Mouse (Mus musculus) ovary, postnatal 36 days (tissue): ENCODE results near the gene Aamp.
"Not testable (repeated sequence)": the region's sequence is repeated elsewhere in the genome, so short reads cannot be mapped to it uniquely, and the experiment has no call there.

Source experiments
- DNase-seq: peaks from one replicate; pipeline ENCODE4 v3.0.0; 2022; ENCODE audit warnings: low spot score, mixed read lengths

Gene Aamp

GRCm38 (mm10) chr1:74300347-74301110, 16.0 kb upstream of the Aamp start:
- no peak for DNase-seq

DNA sequence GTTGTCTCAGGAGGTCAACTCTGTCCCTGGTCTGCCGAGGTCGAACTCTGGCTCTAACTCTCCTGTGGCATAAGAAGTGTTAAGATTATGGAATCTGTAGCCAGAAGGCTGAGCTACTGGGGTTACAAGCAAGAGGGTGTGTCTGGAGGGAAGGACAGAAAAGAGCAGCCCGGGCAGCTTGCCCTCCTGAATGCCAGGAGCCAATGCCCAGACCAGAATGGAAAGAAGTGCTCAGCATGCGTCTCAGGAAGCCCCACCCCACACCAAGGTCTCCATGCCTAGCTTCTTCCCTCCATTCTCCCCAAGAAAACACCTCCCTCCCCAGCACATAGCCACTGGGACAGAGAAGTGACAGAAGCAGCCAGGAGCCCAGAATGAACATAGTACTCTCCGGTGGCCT, 14.5 kb upstream of the Aamp start:
- peak; percentile 51 for DNase-seq

GRCm38 (mm10) chr1:74298157-74298750, 13.7 kb upstream of the Aamp start:
- DNase-seq, result no peak

DNA sequence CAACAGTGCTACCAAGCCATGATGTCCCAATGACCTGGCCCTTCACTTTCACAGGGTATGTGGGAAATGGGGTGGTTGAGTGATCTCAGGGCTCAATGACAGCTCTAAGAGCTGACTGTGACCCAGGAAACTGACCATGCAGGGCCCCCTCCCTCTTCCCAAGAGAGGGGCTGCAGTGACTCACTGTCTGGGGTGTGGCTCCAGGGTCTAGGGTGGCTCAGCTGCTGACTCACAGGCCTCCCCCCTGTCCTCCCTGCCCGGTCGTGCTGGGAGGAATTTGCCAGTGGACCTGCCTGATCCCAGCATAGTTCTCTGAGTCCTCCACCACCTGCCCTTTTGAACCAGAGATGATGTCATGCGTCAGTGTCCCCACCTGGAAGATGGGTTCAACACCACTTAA, 12.7 kb upstream of the Aamp start:
- no peak for DNase-seq

DNA sequence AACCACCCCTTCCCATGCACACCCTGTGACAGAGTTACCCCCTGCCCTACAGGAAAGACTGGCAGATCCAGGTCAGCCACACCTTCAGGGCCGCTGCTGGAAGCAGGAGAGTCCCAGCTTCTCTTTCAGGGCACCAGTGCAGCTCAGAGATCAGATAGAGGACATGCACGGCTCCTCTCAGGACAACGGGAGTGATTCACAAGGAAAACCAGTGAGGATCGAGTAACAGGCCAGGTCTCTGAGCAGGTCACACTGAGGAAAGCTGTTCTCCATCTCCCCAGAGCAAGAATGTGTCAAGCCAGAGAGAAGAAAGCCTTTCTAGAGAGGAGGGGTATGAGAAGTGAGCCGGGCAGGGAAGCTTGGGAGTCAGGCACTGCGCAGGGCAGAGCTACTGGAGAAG, 11.9 kb upstream of the Aamp start:
- no peak for DNase-seq

GRCm38 (mm10) chr1:74295456-74296171, 11.1 kb upstream of the Aamp start:
- DNase-seq, result peak; percentile 86

DNA sequence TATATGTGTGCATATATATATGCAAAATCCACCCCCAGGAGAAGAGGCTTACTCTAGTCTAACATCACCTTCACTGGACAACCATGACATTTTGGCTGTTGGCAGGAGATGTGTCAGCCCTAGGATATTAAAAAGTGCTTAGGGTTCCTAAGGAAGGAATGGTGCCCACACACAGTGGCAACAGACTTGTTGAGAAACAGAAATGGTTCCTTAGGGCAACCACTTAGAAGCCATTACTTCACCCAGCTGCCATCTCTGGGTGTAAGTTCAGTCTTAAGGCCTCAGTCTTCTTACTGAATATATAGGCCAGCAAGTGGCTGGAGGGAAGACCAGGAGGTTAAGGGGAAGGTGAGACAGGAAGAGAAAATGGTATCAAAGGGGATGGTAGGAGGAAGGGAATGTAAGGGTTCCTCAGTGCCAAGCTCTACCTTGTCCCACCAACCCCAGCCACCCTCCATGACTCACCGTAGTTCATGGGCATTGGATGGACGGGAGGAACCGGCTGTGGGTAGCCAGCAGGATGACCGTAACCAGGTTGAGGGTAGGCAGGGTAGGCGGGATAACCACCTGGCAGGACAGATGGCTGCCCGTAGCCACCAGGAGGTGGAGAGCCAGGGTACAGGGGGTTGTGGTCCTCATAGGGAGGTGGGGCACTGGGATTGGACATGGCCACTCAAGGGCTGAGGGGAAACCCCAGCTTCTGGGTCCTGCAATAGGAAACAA, 10.4 kb upstream of the Aamp start:
- no peak for DNase-seq

- no peak for DNase-seq
Measured at GRCm38 (mm10) chr1:74294090-74294643, 9.6 kb upstream of the Aamp start.

- no peak for DNase-seq
Measured at GRCm38 (mm10) chr1:74293306-74293960, 8.9 kb upstream of the Aamp start.

DNA sequence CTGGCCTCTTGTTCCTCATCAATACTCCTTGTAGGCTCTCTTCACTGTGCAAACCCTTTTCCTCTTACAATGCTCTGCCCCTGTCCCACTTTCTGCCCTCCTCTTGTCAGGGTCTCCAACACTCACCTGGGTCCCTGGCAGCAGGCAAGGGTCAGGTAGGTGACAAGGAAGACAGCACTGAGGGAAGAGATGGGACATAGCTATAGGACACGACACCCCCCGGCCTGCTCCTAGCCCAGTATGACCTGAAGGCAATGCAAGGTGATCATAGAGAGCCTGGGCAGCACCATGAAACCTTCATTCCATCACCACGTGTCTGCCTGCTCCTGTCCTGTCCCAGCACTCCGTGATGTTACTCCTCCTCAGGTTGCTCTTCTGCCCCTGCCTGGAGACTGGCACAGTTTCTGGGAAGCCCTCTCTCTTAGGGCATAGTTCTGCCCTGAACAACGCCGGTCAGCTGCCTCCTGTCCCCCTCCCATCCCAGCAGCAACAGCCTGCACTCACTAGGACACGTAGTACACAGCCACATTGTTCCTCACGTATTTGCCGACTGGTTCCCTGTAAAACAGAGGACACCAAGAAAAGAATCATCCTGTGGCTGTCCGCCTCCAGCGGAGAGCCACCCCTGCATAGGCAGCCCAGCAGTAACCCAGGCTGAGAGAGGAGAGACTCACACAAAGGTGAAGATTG, 7.9 kb upstream of the Aamp start:
- DNase-seq, result no peak

DNA sequence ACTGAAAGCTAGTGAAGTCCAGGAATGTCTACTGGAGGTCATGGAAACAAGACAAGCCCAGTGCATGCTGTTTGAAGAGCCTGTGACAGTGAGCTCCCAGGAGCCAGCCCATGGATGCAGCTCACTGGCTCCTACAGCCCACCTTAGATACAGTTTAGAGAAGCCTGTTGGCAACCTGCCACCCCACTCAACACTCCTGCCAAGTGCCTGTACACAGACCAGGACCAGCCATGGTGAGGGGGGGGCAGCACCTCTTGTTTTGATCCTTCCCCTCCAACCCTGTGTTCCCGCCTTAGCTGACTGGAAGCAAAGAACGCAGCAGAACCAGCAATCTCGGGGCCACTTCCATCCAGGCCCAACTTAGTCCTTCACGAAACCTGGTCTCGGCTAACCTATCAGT, 5.6 kb upstream of the Aamp start:
- DNase-seq, result no peak

- no peak for DNase-seq
Measured at GRCm38 (mm10) chr1:74289740-74290139, 5.2 kb upstream of the Aamp start.

DNA sequence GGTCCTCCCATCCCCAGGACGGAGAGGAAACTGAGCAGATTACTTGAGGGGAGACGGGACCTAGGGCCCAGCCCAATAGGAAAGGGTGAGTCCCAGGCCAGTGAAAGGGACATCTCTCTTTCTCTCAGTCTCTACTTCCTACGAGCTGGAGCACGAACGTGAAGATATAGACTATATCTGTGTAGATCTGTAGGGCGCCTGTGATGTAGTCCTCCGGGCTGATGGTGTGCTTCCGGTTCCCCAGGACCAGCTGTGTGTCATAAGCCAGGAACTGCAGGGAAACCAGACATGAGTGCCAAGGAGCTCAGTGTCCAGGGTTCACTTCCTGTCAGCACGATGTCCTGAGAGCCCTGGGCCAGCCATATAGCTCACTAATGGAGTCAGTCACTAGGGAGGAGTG, 4.7 kb upstream of the Aamp start:
- DNase-seq, result no peak

GRCm38 (mm10) chr1:74288327-74288726, 3.8 kb upstream of the Aamp start:
- no peak for DNase-seq

GRCm38 (mm10) chr1:74286869-74287607, 2.5 kb upstream of the Aamp start:
- DNase-seq, result not testable (repeated sequence)

- no peak for DNase-seq
Measured at GRCm38 (mm10) chr1:74285212-74286010, 873 bp upstream of the Aamp start.

DNA sequence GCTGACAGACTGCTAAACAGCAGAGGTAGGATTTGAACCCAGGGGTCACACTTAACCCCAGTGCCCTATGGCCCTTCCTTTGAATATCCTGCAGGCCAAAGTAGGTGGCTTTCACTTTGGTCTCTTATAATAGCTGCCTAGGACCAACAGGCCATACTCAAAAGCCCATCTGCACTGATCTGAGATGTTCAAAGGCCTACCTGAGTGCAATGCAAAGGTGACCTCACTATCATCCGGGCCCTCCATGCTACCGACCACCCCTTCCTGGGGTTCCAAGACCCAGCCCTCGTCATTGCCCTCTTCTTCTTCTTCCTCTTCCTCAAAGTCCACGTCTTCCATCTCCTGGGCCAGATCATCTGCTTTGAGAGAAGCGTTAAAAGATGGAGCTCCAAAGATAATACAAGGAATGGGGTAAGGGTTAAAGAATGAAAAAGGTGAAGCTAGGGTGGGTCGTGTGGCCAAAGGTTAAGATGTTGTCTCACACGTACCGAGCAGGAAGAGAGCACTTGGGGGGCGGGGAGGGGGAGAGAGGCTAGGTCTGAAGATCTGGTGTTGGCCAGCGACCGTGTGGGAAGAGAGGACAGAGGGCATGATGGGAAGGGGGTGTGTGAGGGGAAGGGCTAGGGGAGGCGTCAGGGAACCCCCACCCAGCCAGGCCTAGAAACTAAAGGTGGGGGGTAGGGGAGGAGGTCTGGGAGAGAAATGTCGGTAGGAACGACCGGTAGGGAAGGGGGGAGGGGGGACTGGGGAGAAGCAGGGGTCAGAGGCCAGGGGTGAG, 663 bp downstream of the Aamp start:
- peak; percentile 59 for DNase-seq

DNA sequence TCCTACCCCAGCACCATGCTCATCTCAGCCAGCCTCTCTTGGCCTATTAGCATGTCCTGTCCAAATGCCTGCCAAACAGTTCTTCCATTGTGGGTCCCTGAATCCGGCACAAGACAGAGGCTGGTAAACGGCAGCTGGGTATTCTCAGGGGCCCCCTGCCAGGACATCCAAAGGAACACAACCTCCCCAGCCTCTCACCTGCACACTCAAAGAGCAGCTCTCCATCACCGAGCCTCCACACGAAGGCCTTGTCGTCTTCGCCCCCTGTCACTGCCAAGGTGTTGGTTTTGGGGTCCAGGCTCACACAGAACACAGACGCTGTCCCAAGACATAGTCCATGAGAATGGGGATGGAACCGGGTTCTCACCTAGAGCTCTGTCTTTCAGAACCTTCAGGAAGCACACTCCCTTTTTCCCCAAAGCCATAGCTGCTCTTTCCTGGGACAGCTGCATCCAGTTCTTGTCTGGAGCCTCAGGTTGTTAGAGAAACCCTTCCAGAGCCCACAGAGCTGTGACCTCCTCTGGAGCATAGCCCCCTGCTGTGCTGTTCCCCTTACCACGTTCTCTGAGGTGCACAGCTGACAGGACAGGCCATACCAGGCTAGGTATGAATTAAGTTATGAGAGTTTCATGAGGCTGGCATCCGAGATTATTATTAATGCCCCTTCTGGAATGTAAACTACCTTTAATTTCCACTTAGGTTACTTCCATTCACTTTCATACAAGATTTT, 1.5 kb downstream of the Aamp start:
- no peak for DNase-seq
